Mouse (Mus musculus): ENCODE measurements around the gene Plch2. TPM values are rescaled to one million over a fixed set of nuclear protein-coding genes. Genes with fewer than 3 reads are reported as not detected.

The Plch2 gene
- polyA plus RNA-seq, 1 experiment, result 4.2 TPM

- Histone ChIP-seq H3K27ac (ENCODE audit: insufficient read depth, low read length) (no peak overlapping the region), H3K4me1 (ENCODE audit: control insufficient read depth, insufficient read depth, low read length) (no peaks in the 10 kb centered on the region), H3K27me3 (ENCODE audit: control insufficient read depth, insufficient read depth, low read length, poor library complexity, severe bottlenecking) (peaks cover 3% of the 10 kb centered on the region; the same call in 1 of the 2 replicates), H3K36me3 (ENCODE audit: control insufficient read depth, insufficient read depth, low read length, poor library complexity, severe bottlenecking) (no peaks in the 10 kb centered on the region), H3K9me3 (replicated peaks; ENCODE audit: control insufficient read depth, insufficient read depth, low read length, poor library complexity, severe bottlenecking) (no peaks in the 10 kb centered on the region), H3K9ac (ENCODE audit: low read depth, poor library complexity, severe bottlenecking) (no peak overlapping the region), H3K4me3 (ENCODE audit: low read depth, low read length) (no peak overlapping the region)
- TF ChIP-seq EP300 (IDR thresholded peaks at IDR 0.05; ENCODE audit: insufficient read depth, low read depth, low read length) (no peak), POLR2A (IDR thresholded peaks at IDR 0.05; ENCODE audit: insufficient read depth, low read length) (no peak), CTCF (IDR thresholded peaks at IDR 0.05; ENCODE audit: low read depth, low read length) (no peak)
Observed at GRCm38 (mm10) chr4:155040696-155041095, 15.9 kb downstream of the Plch2 start.

- Histone ChIP-seq H3K4me3 (ENCODE audit: low read depth, low read length) (no peak overlapping the region), H3K9ac (ENCODE audit: low read depth, poor library complexity, severe bottlenecking) (no peak overlapping the region), H3K4me1 (ENCODE audit: control insufficient read depth, insufficient read depth, low read length) (no peaks in the 10 kb centered on the region), H3K27me3 (ENCODE audit: control insufficient read depth, insufficient read depth, low read length, poor library complexity, severe bottlenecking) (peaks cover 3% of the 10 kb centered on the region; the same call in 1 of the 2 replicates), H3K36me3 (ENCODE audit: control insufficient read depth, insufficient read depth, low read length, poor library complexity, severe bottlenecking) (no peaks in the 10 kb centered on the region), H3K9me3 (replicated peaks; ENCODE audit: control insufficient read depth, insufficient read depth, low read length, poor library complexity, severe bottlenecking) (no peaks in the 10 kb centered on the region), H3K27ac (ENCODE audit: insufficient read depth, low read length) (no peak overlapping the region)
- TF ChIP-seq POLR2A (IDR thresholded peaks at IDR 0.05; ENCODE audit: insufficient read depth, low read length), result no peak
- TF ChIP-seq EP300 (IDR thresholded peaks at IDR 0.05; ENCODE audit: insufficient read depth, low read depth, low read length), result no peak
- TF ChIP-seq CTCF (IDR thresholded peaks at IDR 0.05; ENCODE audit: low read depth, low read length), result no peak
Observed at GRCm38 (mm10) chr4:155040197-155040596, 16.4 kb downstream of the Plch2 start.

- TF ChIP-seq EP300 (IDR thresholded peaks at IDR 0.05; ENCODE audit: insufficient read depth, low read depth, low read length), result no peak
- no peak for TF ChIP-seq CTCF (IDR thresholded peaks at IDR 0.05; ENCODE audit: low read depth, low read length)
- no peak for TF ChIP-seq POLR2A (IDR thresholded peaks at IDR 0.05; ENCODE audit: insufficient read depth, low read length)
- H3K36me3 ChIP-seq (ENCODE audit: control insufficient read depth, insufficient read depth, low read length, poor library complexity, severe bottlenecking), result no peaks in the 10 kb centered on the region
- no peak overlapping the region for H3K9ac ChIP-seq (ENCODE audit: low read depth, poor library complexity, severe bottlenecking)
- no peak overlapping the region for H3K27ac ChIP-seq (ENCODE audit: insufficient read depth, low read length)
- H3K4me3 ChIP-seq (ENCODE audit: low read depth, low read length), result no peak overlapping the region
- no peaks in the 10 kb centered on the region for H3K9me3 ChIP-seq (replicated peaks; ENCODE audit: control insufficient read depth, insufficient read depth, low read length, poor library complexity, severe bottlenecking)
- no peaks in the 10 kb centered on the region for H3K27me3 ChIP-seq (ENCODE audit: control insufficient read depth, insufficient read depth, low read length, poor library complexity, severe bottlenecking)
- no peaks in the 10 kb centered on the region for H3K4me1 ChIP-seq (ENCODE audit: control insufficient read depth, insufficient read depth, low read length)
Observed at GRCm38 (mm10) chr4:155034787-155035186, 21.8 kb downstream of the Plch2 start.

DNA sequence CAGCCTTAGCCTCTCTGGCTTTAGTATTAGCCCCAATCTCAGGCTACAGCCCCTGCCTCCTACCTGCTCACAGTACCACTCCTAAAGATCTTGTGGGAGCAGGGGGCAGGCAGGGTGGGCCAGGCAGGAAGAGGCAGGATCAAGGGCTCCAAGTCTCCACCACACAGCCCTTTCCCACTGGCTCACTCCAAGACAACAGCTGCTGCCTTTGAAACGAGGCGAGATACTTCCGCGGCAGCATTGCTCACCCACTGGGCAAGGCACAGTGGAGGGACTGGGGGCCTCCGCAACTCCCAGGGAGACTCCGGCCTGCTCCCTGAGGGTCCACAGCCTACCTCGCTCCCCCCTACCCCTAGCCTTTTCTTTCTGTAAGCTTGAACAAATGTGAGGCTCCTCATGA, 22.4 kb downstream of the Plch2 start:
- no peaks in the 10 kb centered on the region for H3K9me3 ChIP-seq (replicated peaks; ENCODE audit: control insufficient read depth, insufficient read depth, low read length, poor library complexity, severe bottlenecking)
- no peak overlapping the region for H3K9ac ChIP-seq (ENCODE audit: low read depth, poor library complexity, severe bottlenecking)
- no peak overlapping the region for H3K27ac ChIP-seq (ENCODE audit: insufficient read depth, low read length)
- no peaks in the 10 kb centered on the region for H3K27me3 ChIP-seq (ENCODE audit: control insufficient read depth, insufficient read depth, low read length, poor library complexity, severe bottlenecking)
- H3K4me1 ChIP-seq (ENCODE audit: control insufficient read depth, insufficient read depth, low read length), result no peaks in the 10 kb centered on the region
- H3K4me3 ChIP-seq (ENCODE audit: low read depth, low read length), result no peak overlapping the region
- TF ChIP-seq CTCF (IDR thresholded peaks at IDR 0.05; ENCODE audit: low read depth, low read length) (no peak), EP300 (IDR thresholded peaks at IDR 0.05; ENCODE audit: insufficient read depth, low read depth, low read length) (no peak), POLR2A (IDR thresholded peaks at IDR 0.05; ENCODE audit: insufficient read depth, low read length) (no peak)
- H3K36me3 ChIP-seq (ENCODE audit: control insufficient read depth, insufficient read depth, low read length, poor library complexity, severe bottlenecking), result no peaks in the 10 kb centered on the region

- TF ChIP-seq EP300 (IDR thresholded peaks at IDR 0.05; ENCODE audit: insufficient read depth, low read depth, low read length), result no peak
- TF ChIP-seq POLR2A (IDR thresholded peaks at IDR 0.05; ENCODE audit: insufficient read depth, low read length), result no peak
- no peak for TF ChIP-seq CTCF (IDR thresholded peaks at IDR 0.05; ENCODE audit: low read depth, low read length)
- Histone ChIP-seq H3K4me1 (ENCODE audit: control insufficient read depth, insufficient read depth, low read length) (no peaks in the 10 kb centered on the region), H3K9me3 (replicated peaks; ENCODE audit: control insufficient read depth, insufficient read depth, low read length, poor library complexity, severe bottlenecking) (no peaks in the 10 kb centered on the region), H3K9ac (ENCODE audit: low read depth, poor library complexity, severe bottlenecking) (no peak overlapping the region), H3K4me3 (ENCODE audit: low read depth, low read length) (no peak overlapping the region), H3K27me3 (ENCODE audit: control insufficient read depth, insufficient read depth, low read length, poor library complexity, severe bottlenecking) (no peaks in the 10 kb centered on the region), H3K27ac (ENCODE audit: insufficient read depth, low read length) (no peak overlapping the region), H3K36me3 (ENCODE audit: control insufficient read depth, insufficient read depth, low read length, poor library complexity, severe bottlenecking) (no peaks in the 10 kb centered on the region)
Observed at GRCm38 (mm10) chr4:155033115-155033514, 23.5 kb downstream of the Plch2 start.

DNA sequence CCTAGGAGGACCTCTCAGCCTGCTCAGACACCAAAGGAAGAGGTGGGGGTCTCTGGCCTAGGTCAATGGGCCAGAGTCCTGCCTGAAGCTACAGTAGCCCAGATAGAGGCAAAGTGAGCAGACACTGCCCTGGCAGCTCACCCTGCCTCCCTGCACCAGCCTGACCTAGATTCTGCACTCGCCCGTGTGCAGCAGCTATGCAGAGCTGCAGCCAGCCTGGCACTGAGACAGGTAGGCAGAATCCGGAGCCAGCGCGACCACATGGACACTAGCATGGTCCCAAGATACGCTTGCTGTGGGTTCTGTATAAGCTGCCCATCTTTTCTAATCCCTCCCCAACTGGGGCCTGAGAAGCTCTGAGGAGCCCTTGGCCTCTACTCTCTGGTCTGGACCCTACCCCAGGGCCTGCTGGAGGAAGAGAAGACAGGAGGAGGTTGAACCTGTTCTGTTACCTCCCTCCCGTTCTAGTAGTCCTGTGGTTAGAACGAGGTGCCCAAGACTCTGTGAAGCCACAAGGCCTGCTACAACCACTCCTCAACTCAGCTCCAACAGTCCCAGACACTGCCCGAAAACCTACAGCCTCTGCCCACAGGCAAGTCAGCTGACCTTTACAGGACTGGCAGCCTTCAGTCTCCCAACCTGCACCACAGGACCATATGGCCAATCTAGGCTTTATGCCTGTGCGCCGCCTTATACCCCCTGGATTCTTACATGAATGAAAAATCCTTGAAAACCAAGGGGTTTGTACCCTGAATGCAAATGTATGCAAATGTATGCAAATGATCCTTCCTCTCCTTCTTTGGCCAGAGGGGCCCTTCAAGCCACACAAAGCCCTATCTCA, 32.2 kb downstream of the Plch2 start:
- no peak for TF ChIP-seq POLR2A (IDR thresholded peaks at IDR 0.05; ENCODE audit: insufficient read depth, low read length)
- TF ChIP-seq EP300 (IDR thresholded peaks at IDR 0.05; ENCODE audit: insufficient read depth, low read depth, low read length), result no peak
- TF ChIP-seq CTCF (IDR thresholded peaks at IDR 0.05; ENCODE audit: low read depth, low read length), result no peak
- Histone ChIP-seq H3K4me3 (ENCODE audit: low read depth, low read length) (no peak overlapping the region), H3K36me3 (ENCODE audit: control insufficient read depth, insufficient read depth, low read length, poor library complexity, severe bottlenecking) (no peaks in the 10 kb centered on the region), H3K9me3 (replicated peaks; ENCODE audit: control insufficient read depth, insufficient read depth, low read length, poor library complexity, severe bottlenecking) (no peaks in the 10 kb centered on the region), H3K4me1 (ENCODE audit: control insufficient read depth, insufficient read depth, low read length) (no peaks in the 10 kb centered on the region), H3K9ac (ENCODE audit: low read depth, poor library complexity, severe bottlenecking) (no peak overlapping the region), H3K27me3 (ENCODE audit: control insufficient read depth, insufficient read depth, low read length, poor library complexity, severe bottlenecking) (no peaks in the 10 kb centered on the region), H3K27ac (ENCODE audit: insufficient read depth, low read length) (no peak overlapping the region)
